Mouse (Mus musculus) spleen, embryonic (tissue): Measurements from ENCODE around the gene Cers3.

ENCODE experiments used
- CTCF ChIA-PET: fragments of 350-600 bp; sonication (Branson Sonifier 250); formaldehyde crosslinking; loops from one replicate; lab custom pipeline; 2022; lab: Charles Lee

Gene Cers3

GRCm38 (mm10) chr7:66779944-66780942 is 36.9 kb downstream of the Cers3 start:
- CTCF ChIA-PET: no interaction called here

- CTCF ChIA-PET: no interaction called here
These were observed 43.2 kb downstream of the Cers3 start for GRCm38 (mm10) chr7:66786476-66786875.

- CTCF ChIA-PET: no interaction called here
These were observed 44.5 kb downstream of the Cers3 start for GRCm38 (mm10) chr7:66787816-66788215.

- CTCF ChIA-PET: no interaction called here
These were observed 46.8 kb downstream of the Cers3 start for GRCm38 (mm10) chr7:66789860-66790748.

- CTCF ChIA-PET: no interaction called here
These were observed 47.7 kb downstream of the Cers3 start for GRCm38 (mm10) chr7:66791022-66791421.

GRCm38 (mm10) chr7:66796909-66797308 is 53.6 kb downstream of the Cers3 start:
- CTCF ChIA-PET: no interaction called here

GRCm38 (mm10) chr7:66797345-66797744 is 54.0 kb downstream of the Cers3 start:
- CTCF ChIA-PET: no interaction called here

GRCm38 (mm10) chr7:66798826-66799225 is 55.5 kb downstream of the Cers3 start:
- CTCF ChIA-PET: no interaction called here

- CTCF ChIA-PET: no interaction called here
These were observed 57.5 kb downstream of the Cers3 start for GRCm38 (mm10) chr7:66800784-66801183.

GRCm38 (mm10) chr7:66801785-66802184 is 58.5 kb downstream of the Cers3 start:
- CTCF ChIA-PET: no interaction called here

GRCm38 (mm10) chr7:66803798-66804197 is 60.5 kb downstream of the Cers3 start:
- CTCF ChIA-PET: interaction anchor here (0.5 kb wide), 1 partner anchor 410 kb away, joined by 6 read pairs; no protein-coding TSS in a partner anchor

- CTCF ChIA-PET: no interaction called here
These were observed 63.5 kb downstream of the Cers3 start for GRCm38 (mm10) chr7:66806801-66807200.

- CTCF ChIA-PET: interaction anchor here (0.7 kb wide), 1 partner anchor 691 kb away, joined by 19 read pairs; no protein-coding TSS in a partner anchor
These were observed 67.1 kb downstream of the Cers3 start for GRCm38 (mm10) chr7:66810436-66810835.

- CTCF ChIA-PET: interaction anchor here (0.7 kb wide), 1 partner anchor 690 kb away, joined by 19 read pairs; no protein-coding TSS in a partner anchor
These were observed 68.0 kb downstream of the Cers3 start for GRCm38 (mm10) chr7:66811294-66811693.

- CTCF ChIA-PET: no interaction called here
These were observed 69.0 kb downstream of the Cers3 start for GRCm38 (mm10) chr7:66812289-66812688.

- CTCF ChIA-PET: no interaction called here
These were observed 69.4 kb downstream of the Cers3 start for GRCm38 (mm10) chr7:66812737-66813136.

- CTCF ChIA-PET: no interaction called here
These were observed 69.9 kb downstream of the Cers3 start for GRCm38 (mm10) chr7:66813172-66813571.

- CTCF ChIA-PET: no interaction called here
These were observed 72.2 kb downstream of the Cers3 start for GRCm38 (mm10) chr7:66815526-66815925.

GRCm38 (mm10) chr7:66820034-66820433 is 76.7 kb downstream of the Cers3 start:
- CTCF ChIA-PET: no interaction called here

GRCm38 (mm10) chr7:66830803-66831202 is 87.5 kb downstream of the Cers3 start:
- CTCF ChIA-PET: no interaction called here

- CTCF ChIA-PET: no interaction called here
These were observed 88.0 kb downstream of the Cers3 start for GRCm38 (mm10) chr7:66831295-66831694.

- CTCF ChIA-PET: no interaction called here
These were observed 96.2 kb downstream of the Cers3 start, which contains the start of gene Adamts17 for GRCm38 (mm10) chr7:66839463-66840007. Gene Adamts17 (plus strand): TSS chr7:66839735.
